Mouse (Mus musculus) cerebellum, adult 9-10 months (tissue): ENCODE results near the gene Lypd5.
A peak's percentile ranks its signal among the peaks of the same experiment; 100 is the strongest.

Experiments
- DNase-seq: peaks from one replicate; pipeline ENCODE4 v3.0.0; 2022

The Lypd5 gene

GRCm38 (mm10) chr7:24361001-24361400 is 12.0 kb downstream of the Lypd5 start:
- DNase-seq = no peak

GRCm38 (mm10) chr7:24363228-24363627 is 14.2 kb downstream of the Lypd5 start:
- no peak for DNase-seq

GRCm38 (mm10) chr7:24364827-24365226 is 15.8 kb downstream of the Lypd5 start:
- peak; percentile 81 for DNase-seq

GRCm38 (mm10) chr7:24365258-24366014 is 16.4 kb downstream of the Lypd5 start:
- DNase-seq = no peak

- DNase-seq = no peak
Measured at GRCm38 (mm10) chr7:24366716-24367632, 18.0 kb downstream of the Lypd5 start.

GRCm38 (mm10) chr7:24368226-24368625 is 19.2 kb downstream of the Lypd5 start:
- DNase-seq = no peak

GRCm38 (mm10) chr7:24368946-24369345 is 19.9 kb downstream of the Lypd5 start:
- DNase-seq = no peak

- no peak for DNase-seq
Measured at GRCm38 (mm10) chr7:24369731-24370541, 20.9 kb downstream of the Lypd5 start, which contains the start of gene Kcnn4. TSS of gene Kcnn4 (plus strand) at chr7:24370263.

- DNase-seq = no peak
Measured at GRCm38 (mm10) chr7:24371012-24371808, 22.2 kb downstream of the Lypd5 start.

GRCm38 (mm10) chr7:24371809-24372145 is 22.8 kb downstream of the Lypd5 start:
- DNase-seq = no peak

- DNase-seq = no peak
Measured at GRCm38 (mm10) chr7:24372300-24372699, 23.3 kb downstream of the Lypd5 start.

GRCm38 (mm10) chr7:24372786-24373185 is 23.8 kb downstream of the Lypd5 start:
- DNase-seq = no peak

- peak; percentile 42 for DNase-seq
Measured at GRCm38 (mm10) chr7:24373538-24374379, 24.8 kb downstream of the Lypd5 start.

GRCm38 (mm10) chr7:24376456-24376855 is 27.5 kb downstream of the Lypd5 start:
- DNase-seq = no peak

- DNase-seq = peak; percentile 43
Measured at GRCm38 (mm10) chr7:24377091-24377865, 28.3 kb downstream of the Lypd5 start.

- no peak for DNase-seq
Measured at GRCm38 (mm10) chr7:24378049-24378701, 29.2 kb downstream of the Lypd5 start.

- DNase-seq = no peak
Measured at GRCm38 (mm10) chr7:24379934-24380333, 30.9 kb downstream of the Lypd5 start.

- no peak for DNase-seq
Measured at GRCm38 (mm10) chr7:24380370-24380769, 31.4 kb downstream of the Lypd5 start.

- DNase-seq = no peak
Measured at GRCm38 (mm10) chr7:24382730-24383372, 33.9 kb downstream of the Lypd5 start.
